Mouse (Mus musculus): ENCODE results near the gene Ntrk3. TPM values are rescaled to one million over a fixed set of nuclear protein-coding genes. Genes with fewer than 3 reads are reported as not detected.
A peak's percentile ranks its signal among the peaks of the same experiment; 100 is the strongest.

Ntrk3 gene
- 1 to 10 TPM; 1.6 to 1.9 TPM for total RNA-seq (2021)

GRCm38 (mm10) chr7:78737614-78738210, at the start of gene Ntrk3:
Gene Ntrk3 (minus strand): TSS chr7:78738012.
- DNase-seq (ENCODE audit: low spot score): no peak
- intact Hi-C loops (cut with DNase I): no loop called here

GRCm38 (mm10) chr7:78785906-78786305, 48.1 kb upstream of the Ntrk3 start:
- intact Hi-C loops (cut with DNase I): no loop called here

GRCm38 (mm10) chr7:78782639-78783581, 45.1 kb upstream of the Ntrk3 start, which contains the start of the genes Mrps11 and Mrpl46:
Gene Mrps11 (plus strand): TSS chr7:78783119.
Gene Mrpl46 (minus strand): TSS chr7:78783531.
- DNase-seq (ENCODE audit: low spot score): peak; percentile 68
- intact Hi-C loops (cut with DNase I): no loop called here

More at GRCm38 (mm10) chr7:78785906-78786305, 48.1 kb upstream of the Ntrk3 start:
- DNase-seq (ENCODE audit: low spot score): no peak

- DNase-seq (ENCODE audit: low spot score): no peak
- intact Hi-C loops (cut with DNase I): no loop called here
These were observed 40.9 kb upstream of the Ntrk3 start for GRCm38 (mm10) chr7:78778741-78779140.

- intact Hi-C loops (cut with DNase I): no loop called here
- DNase-seq (ENCODE audit: low spot score): no peak
These were observed 33.1 kb upstream of the Ntrk3 start for GRCm38 (mm10) chr7:78770936-78771335.

- DNase-seq (ENCODE audit: low spot score): no peak
- intact Hi-C loops (cut with DNase I): no loop called here
These were observed 31.4 kb upstream of the Ntrk3 start for GRCm38 (mm10) chr7:78769075-78769652.

- no peak for DNase-seq (ENCODE audit: low spot score)
- intact Hi-C loops (cut with DNase I): no loop called here
These were observed 30.2 kb upstream of the Ntrk3 start for GRCm38 (mm10) chr7:78767929-78768531.

GRCm38 (mm10) chr7:78766019-78766683, 28.3 kb upstream of the Ntrk3 start:
- intact Hi-C loops (cut with DNase I): no loop called here
- DNase-seq (ENCODE audit: low spot score): peak; percentile 19

- DNase-seq (ENCODE audit: low spot score): no peak
- intact Hi-C loops (cut with DNase I): no loop called here
These were observed 27.4 kb upstream of the Ntrk3 start for GRCm38 (mm10) chr7:78765215-78765631.

- DNase-seq (ENCODE audit: low spot score): no peak
- intact Hi-C loops (cut with DNase I): no loop called here
These were observed 26.0 kb upstream of the Ntrk3 start for GRCm38 (mm10) chr7:78763801-78764200.

GRCm38 (mm10) chr7:78754458-78755000, 16.7 kb upstream of the Ntrk3 start:
- intact Hi-C loops (cut with DNase I): no loop called here
- no peak for DNase-seq (ENCODE audit: low spot score)

GRCm38 (mm10) chr7:78753752-78754457, 16.1 kb upstream of the Ntrk3 start:
- DNase-seq (ENCODE audit: low spot score): no peak
- intact Hi-C loops (cut with DNase I): no loop called here

GRCm38 (mm10) chr7:78752961-78753360, 15.1 kb upstream of the Ntrk3 start:
- DNase-seq (ENCODE audit: low spot score): no peak
- intact Hi-C loops (cut with DNase I): no loop called here

- intact Hi-C loops (cut with DNase I): no loop called here
- DNase-seq (ENCODE audit: low spot score): no peak
These were observed 6.0 kb upstream of the Ntrk3 start for GRCm38 (mm10) chr7:78743731-78744385.

GRCm38 (mm10) chr7:78739351-78740000, 1.7 kb upstream of the Ntrk3 start:
- intact Hi-C loops (cut with DNase I): no loop called here
- DNase-seq (ENCODE audit: low spot score): no peak

- no peak for DNase-seq (ENCODE audit: low spot score)
- intact Hi-C loops (cut with DNase I): no loop called here
These were observed 616 bp downstream of the Ntrk3 start for GRCm38 (mm10) chr7:78737196-78737595.

GRCm38 (mm10) chr7:78731391-78731790, 6.4 kb downstream of the Ntrk3 start:
- intact Hi-C loops (cut with DNase I): no loop called here
- DNase-seq (ENCODE audit: low spot score): no peak

GRCm38 (mm10) chr7:78724591-78724990, 13.2 kb downstream of the Ntrk3 start:
- intact Hi-C loops (cut with DNase I): no loop called here
- no peak for DNase-seq (ENCODE audit: low spot score)
